Mouse (Mus musculus) inflammation-experienced regulatory T-cells (primary cell): ENCODE measurements around the gene Megf9. TPM values are rescaled to one million over a fixed set of nuclear protein-coding genes. Genes with fewer than 3 reads are reported as not detected.

Experiments
- polyA plus RNA-seq, 2 experiments: library from polyadenylated mRNA; unstranded; fragments of 100-300 nt; shearing (Covaris generic); gene quantifications; one replicate each; pipeline ENCODE4 v1.2.1; 2017

The Megf9 gene
- 1 to 10 TPM in 1 of 2 experiments, under 1 TPM in 1; 0.89 to 3.4 TPM for polyA plus RNA-seq

GRCm38 (mm10) chr4:70534891-70535269, at the start of gene Megf9:
Gene Megf9, minus strand, starts transcription at chr4:70534995.

DNA sequence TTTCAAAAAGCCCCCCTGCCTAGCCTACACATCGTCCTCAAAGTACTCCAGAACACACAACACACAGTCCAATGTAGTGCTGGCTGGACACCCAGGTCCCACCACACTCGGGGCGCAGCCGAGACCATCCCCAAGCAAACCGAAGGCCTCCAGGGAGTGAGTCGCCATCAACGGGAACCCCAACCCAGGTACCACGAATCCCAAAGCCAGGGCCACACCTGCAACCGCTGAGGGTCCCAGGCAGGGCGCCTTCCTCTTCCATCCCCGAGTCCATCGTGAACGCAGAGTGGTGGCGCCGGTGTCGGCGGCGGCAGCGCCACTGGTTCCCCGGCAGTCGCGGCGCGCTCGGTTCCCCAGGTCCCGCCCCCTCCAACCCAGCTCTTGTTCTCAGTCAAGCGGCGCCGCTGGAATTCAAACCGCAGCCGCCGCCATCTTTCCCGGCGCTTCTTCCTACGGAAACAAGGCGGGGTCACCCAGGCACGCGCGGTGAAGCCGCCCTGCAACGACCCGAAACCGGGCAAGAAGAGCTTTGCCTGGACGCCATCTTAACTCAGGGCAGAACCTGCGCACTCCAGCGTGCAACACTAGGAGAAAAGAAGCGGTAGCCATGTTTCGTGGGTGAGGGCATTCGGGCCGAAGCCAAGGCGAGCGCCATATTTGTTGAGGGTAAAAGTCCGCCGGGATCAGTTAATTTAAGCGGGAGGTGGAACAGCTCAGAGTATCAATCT, 124.6 kb downstream of the Megf9 start, which contains the start of gene Cdk5rap2:
Gene Cdk5rap2 (minus strand): TSS at position 450 of the 728 bp plus-strand sequence.

Other genes with a start within 250 kb of the Megf9 start
- gene Cdk5rap2, start 124.6 kb downstream of the Megf9 start, polyA plus RNA-seq: 10 to 100 TPM; 17.7 to 21.0 TPM